Mouse (Mus musculus): ENCODE measurements at regions not wholly inside any gene's neighbourhood (a gene's known extent, or its start where the extent isn't known, plus 50 kb on each side); places are given as distances from the start of the nearest gene placed in this dataset.

GRCm38 (mm10) chr19:21077771-21078548 is 124.0 kb upstream of the Tmc1 start:
- no peak for DNase-seq

- no peak for DNase-seq
These were observed 114.4 kb upstream of the Tmc1 start for GRCm38 (mm10) chr19:21068381-21068780.

- DNase-seq = no peak
These were observed 112.6 kb upstream of the Tmc1 start for GRCm38 (mm10) chr19:21066432-21067113.

GRCm38 (mm10) chr19:21064902-21065301 is 110.9 kb upstream of the Tmc1 start:
- no peak for DNase-seq

GRCm38 (mm10) chr19:21053597-21054544 is 99.9 kb upstream of the Tmc1 start:
- DNase-seq = no peak

GRCm38 (mm10) chr19:21052771-21053170 is 98.8 kb upstream of the Tmc1 start:
- DNase-seq = no peak

GRCm38 (mm10) chr19:21051872-21052271 is 97.9 kb upstream of the Tmc1 start:
- no peak for DNase-seq

- no peak for DNase-seq
These were observed 97.2 kb upstream of the Tmc1 start for GRCm38 (mm10) chr19:21050994-21051721.

GRCm38 (mm10) chr19:21049301-21049700 is 95.3 kb upstream of the Tmc1 start:
- no peak for DNase-seq

- DNase-seq = no peak
These were observed 91.6 kb upstream of the Tmc1 start for GRCm38 (mm10) chr19:21045565-21045964.

- no peak for DNase-seq
These were observed 90.0 kb upstream of the Tmc1 start for GRCm38 (mm10) chr19:21043958-21044357.

- no peak for DNase-seq
These were observed 88.5 kb upstream of the Tmc1 start for GRCm38 (mm10) chr19:21042536-21042935.

GRCm38 (mm10) chr19:21037448-21038077 is 83.6 kb upstream of the Tmc1 start:
- DNase-seq = peak; percentile 26

GRCm38 (mm10) chr19:21036507-21037425 is 82.8 kb upstream of the Tmc1 start:
- peak; percentile 12 for DNase-seq

GRCm38 (mm10) chr19:21035505-21035904 is 81.5 kb upstream of the Tmc1 start:
- no peak for DNase-seq

- no peak for DNase-seq
These were observed 80.0 kb upstream of the Tmc1 start for GRCm38 (mm10) chr19:21033991-21034390.

- no peak for DNase-seq
These were observed 78.6 kb upstream of the Tmc1 start for GRCm38 (mm10) chr19:21032558-21032957.

GRCm38 (mm10) chr19:21031768-21032308 is 77.8 kb upstream of the Tmc1 start:
- no peak for DNase-seq

- no peak for DNase-seq
These were observed 77.0 kb upstream of the Tmc1 start for GRCm38 (mm10) chr19:21030971-21031370.

- DNase-seq = no peak
These were observed 75.0 kb upstream of the Tmc1 start for GRCm38 (mm10) chr19:21028981-21029380.
